Mouse (Mus musculus) embryonic facial prominence, embryonic 10.5 days (tissue): Measurements from ENCODE around the gene Rgcc. TPM values are rescaled to one million over a fixed set of nuclear protein-coding genes. Genes with fewer than 3 reads are reported as not detected.
A peak's percentile ranks its signal among the peaks of the same experiment; 100 is the strongest.

Experiments
- DNase-seq: peaks from one replicate; pipeline ENCODE4 v3.0.0-alpha.2; 2017; ENCODE audit warnings: low spot score
- H3K27ac ChIP-seq: fragments of 300-500 bp; sonication (generic); replicated peaks from 2 replicates; pipeline ENCODE4 v1.5.1; 2016; ENCODE audit warnings: mild to moderate bottlenecking
- H3K27me3 ChIP-seq: fragments of 300-500 bp; sonication (generic); replicated peaks from 2 replicates; pipeline ENCODE4 v1.6.1; 2016; ENCODE audit warnings: low read depth, mild to moderate bottlenecking; ENCODE audit not compliant: poor library complexity, severe bottlenecking
- H3K36me3 ChIP-seq: fragments of 300-500 bp; sonication (generic); replicated peaks from 2 replicates; pipeline ENCODE4 v1.6.1; 2016; ENCODE audit warnings: mild to moderate bottlenecking, moderate library complexity
- H3K4me1 ChIP-seq: fragments of 300-500 bp; sonication (generic); 2 replicates; pipeline ENCODE4 v1.6.1; 2016
- H3K4me3 ChIP-seq: fragments of 300-500 bp; sonication (generic); 2 replicates; pipeline ENCODE4 v1.5.1; 2016; ENCODE audit warnings: mild to moderate bottlenecking, moderate library complexity
- H3K9me3 ChIP-seq: fragments of 300-500 bp; sonication (generic); 2 replicates; pipeline ENCODE4 v1.6.1; 2016; ENCODE audit warnings: mild to moderate bottlenecking
- WGBS: fragments of 180-500 bp; shearing (Covaris S2); methylation state at CpG from one replicate; pipeline ENCODE4 v1.1.7; 2016; 5-methylcytosine and 5-hydroxymethylcytosine counted together
- polyA plus RNA-seq: library from polyadenylated mRNA; unstranded; fragments of >200 nt; fragmentation: Nextera tagmentation; extraction: Ambion mirVana; gene quantifications from 2 replicates; pipeline ENCODE4 v1.2.1, GENCODE M21; 2016

Rgcc gene
- polyA plus RNA-seq, 1 experiment from 2014 or later, result 48.2 TPM

DNA sequence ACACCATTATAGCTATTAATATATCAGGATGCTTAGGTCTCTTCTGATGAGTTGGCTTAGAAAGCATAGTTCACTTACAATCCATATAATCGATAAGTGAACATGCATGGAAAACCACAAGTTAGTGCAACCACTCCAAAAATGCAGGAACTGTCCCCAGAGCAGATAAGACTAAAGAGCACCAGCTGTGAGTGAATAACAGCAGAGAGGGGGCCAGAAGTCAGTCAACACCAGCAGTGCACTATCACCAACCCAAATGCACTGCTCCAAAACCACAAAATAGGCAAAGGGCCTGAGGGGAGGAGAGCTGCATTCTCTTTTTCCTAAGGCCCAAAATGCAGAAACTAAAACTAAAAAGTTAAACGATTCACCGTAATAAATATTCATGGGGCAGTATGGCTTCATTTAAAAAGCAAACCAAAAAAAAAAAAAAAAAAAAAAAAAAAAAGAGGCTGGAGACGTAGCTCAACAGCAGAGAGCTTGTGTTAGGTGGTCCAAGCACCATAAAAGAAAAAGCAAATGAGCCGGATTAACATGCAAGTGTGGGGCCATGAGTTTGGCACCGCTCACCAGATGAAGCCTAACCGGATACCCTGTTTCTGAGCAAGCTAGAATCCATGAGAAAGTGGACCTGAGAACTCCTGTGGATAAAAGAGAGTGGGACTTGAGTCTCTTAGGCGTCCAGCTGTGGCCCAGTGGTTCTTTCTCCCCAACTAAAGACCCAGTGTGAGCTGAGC, 12.2 kb upstream of the Rgcc start:
- Histone ChIP-seq H3K4me1 (peaks cover 30% of the 10 kb centered on the region), H3K27me3 (no peaks in the 10 kb centered on the region), H3K4me3 (no peak overlapping the region), H3K36me3 (no peaks in the 10 kb centered on the region), H3K27ac (no peak overlapping the region), H3K9me3 (no peaks in the 10 kb centered on the region)
- no peak for DNase-seq
- 77% methylated on average over 8 of the region's 8 CpGs for WGBS

DNA sequence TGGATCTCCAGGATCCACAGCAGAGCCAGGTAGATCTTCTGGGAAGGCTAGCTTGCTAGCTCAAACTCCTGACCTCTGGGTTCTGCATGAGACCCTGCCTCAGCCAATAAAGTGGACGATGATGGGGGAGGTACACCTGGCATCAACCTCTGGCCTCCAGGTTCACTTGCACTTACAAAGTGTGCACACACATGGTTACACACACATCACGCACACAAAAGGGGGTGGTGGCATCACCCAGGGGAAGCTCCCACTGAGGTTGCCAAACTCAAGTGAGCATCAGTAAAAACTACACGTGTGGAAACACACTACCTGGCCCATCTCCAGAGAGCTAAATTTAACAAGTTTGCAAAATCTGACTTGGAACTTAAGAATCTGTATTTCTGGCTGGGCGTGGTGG, 11.3 kb upstream of the Rgcc start:
- H3K4me1 ChIP-seq, result peaks cover 38% of the 10 kb centered on the region
- WGBS, result 85% methylated on average over 4 of the region's 4 CpGs
- no peaks in the 10 kb centered on the region for H3K36me3 ChIP-seq
- no peak overlapping the region; the same call in 1 of the 2 replicates for H3K27ac ChIP-seq
- H3K9me3 ChIP-seq, result no peaks in the 10 kb centered on the region
- DNase-seq, result no peak
- H3K4me3 ChIP-seq, result no peak overlapping the region
- no peaks in the 10 kb centered on the region for H3K27me3 ChIP-seq

DNA sequence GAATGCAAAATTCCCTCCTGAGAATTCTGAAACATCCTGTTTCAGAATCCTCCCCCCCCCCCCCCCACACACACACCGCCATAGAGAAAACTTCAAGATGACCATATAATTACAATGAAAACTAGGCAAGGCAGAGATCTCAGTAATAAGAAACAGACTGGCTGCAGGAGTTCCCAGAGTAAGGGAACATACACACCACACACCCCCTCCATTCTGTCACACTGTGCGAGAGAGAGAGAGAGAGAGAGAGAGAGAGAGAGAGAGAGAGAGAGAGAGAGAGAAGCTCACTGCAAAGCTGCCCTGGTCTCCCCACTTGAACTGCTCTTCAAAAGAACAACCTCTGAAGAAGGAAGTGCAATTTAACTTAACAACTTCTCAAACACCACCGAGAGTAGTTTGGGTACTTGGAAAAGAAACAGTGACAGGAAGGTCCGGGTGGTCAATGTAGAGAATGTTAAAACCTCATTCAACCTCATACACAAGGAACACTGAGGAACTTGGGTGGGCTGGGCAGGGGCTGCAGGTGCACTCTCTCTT, 10.5 kb upstream of the Rgcc start:
- H3K27ac ChIP-seq, result 0 out of 2 replicates have a peak overlapping the region, but pooled peaks have one; percentile 58
- H3K27me3 ChIP-seq, result no peaks in the 10 kb centered on the region
- H3K9me3 ChIP-seq, result no peaks in the 10 kb centered on the region
- 41% methylated on average over 4 of the region's 4 CpGs for WGBS
- DNase-seq, result no peak
- no peak overlapping the region for H3K4me3 ChIP-seq
- peaks cover 41% of the 10 kb centered on the region for H3K4me1 ChIP-seq
- H3K36me3 ChIP-seq, result no peaks in the 10 kb centered on the region

DNA sequence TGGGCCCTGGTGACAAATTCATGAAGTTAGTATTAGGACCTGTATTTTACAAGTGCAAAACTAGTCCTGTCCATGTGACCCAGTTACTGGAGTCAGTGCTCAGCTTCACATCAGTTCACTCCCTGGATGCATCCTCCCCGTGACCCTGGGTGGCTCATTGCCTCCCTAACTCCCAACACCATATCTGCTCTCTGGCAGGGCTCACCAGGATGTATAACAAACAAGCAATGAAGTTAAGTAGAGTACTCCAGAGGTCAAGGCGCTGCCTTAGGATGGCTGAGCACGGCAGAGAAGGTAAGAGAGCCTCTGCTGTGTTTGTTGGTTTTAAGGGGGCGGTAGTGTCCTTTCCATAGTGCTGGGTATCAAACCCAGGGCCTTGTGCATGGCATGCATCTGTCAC, 7.7 kb upstream of the Rgcc start:
- DNase-seq, result no peak

DNA sequence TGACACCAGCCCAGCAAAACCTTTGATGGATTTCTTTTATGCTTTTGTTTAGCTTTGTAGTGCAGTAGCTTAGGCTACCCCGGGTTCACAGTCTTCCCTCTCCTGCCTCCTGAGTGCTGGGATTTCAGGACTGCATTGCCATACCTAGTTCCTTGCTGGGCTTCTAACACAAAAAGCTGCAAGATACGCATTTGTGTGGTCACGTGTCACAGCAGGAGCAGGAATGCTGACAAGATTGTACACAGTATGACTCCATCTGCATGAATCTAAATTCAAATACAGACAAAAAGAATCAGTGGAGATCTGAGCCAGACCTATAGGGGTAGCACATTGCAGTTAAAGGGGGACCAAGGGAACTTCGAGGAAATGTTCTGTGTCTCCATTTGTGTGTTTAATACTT, 6.9 kb upstream of the Rgcc start:
- Histone ChIP-seq H3K27ac (no peak overlapping the region), H3K9me3 (no peaks in the 10 kb centered on the region), H3K36me3 (no peaks in the 10 kb centered on the region), H3K4me1 (peaks cover 35% of the 10 kb centered on the region), H3K27me3 (peaks cover 12% of the 10 kb centered on the region), H3K4me3 (no peak overlapping the region)
- no peak for DNase-seq
- 28% methylated on average over 4 of the region's 4 CpGs for WGBS

More for the DNA sequence above, 7.7 kb upstream of the Rgcc start:
- Histone ChIP-seq H3K4me3 (no peak overlapping the region), H3K27ac (no peak overlapping the region), H3K27me3 (0 out of 2 replicates have a peak, but pooled peaks cover 6% of the 10 kb centered on the region), H3K36me3 (no peaks in the 10 kb centered on the region), H3K9me3 (no peaks in the 10 kb centered on the region), H3K4me1 (peaks cover 35% of the 10 kb centered on the region)
- 55% methylated on average over 4 of the region's 4 CpGs for WGBS

DNA sequence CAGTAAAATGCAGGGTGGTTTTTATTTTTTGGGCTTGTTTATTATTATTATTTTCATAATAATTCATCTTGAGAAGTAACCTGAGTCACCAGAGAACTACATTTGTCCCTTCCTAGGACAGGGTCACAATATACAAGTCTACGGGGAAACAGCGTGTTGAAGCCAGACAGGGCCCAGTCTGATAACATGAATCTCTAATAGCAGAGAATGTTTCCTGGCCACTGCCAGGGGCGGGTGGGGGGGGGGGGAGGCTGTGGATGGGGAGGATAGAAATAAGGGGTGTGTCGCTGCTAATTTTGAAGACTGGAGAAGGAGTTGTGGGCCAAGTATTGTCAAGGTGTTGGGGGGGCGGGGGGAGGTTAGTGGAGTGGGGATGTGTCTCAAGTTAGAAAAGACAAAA, 6.5 kb upstream of the Rgcc start:
- Histone ChIP-seq H3K4me1 (peaks cover 34% of the 10 kb centered on the region), H3K9me3 (no peaks in the 10 kb centered on the region), H3K27me3 (peaks cover 17% of the 10 kb centered on the region), H3K36me3 (no peaks in the 10 kb centered on the region), H3K27ac (no peak overlapping the region), H3K4me3 (no peak overlapping the region)
- WGBS, result 71% methylated on average over 5 of the region's 5 CpGs
- no peak for DNase-seq

DNA sequence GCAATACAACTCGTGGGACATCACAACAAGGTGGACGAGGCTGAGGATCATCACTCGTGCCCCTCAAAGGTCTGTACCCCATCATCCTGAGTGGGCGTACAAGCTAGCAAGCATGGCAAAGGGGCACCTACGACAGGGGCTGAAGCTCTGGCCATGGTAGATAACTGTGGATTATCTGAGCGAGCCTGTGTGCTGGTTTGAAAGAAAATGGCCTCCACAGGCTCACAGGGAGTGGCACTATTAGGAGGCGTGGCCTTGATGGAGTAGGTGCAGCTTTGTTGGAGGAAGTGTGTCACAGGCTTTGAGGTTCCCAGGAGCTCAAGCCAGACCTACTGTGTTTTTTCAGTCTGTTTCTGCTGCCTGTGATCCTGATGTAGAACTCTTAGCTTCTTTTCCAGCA, 5.7 kb upstream of the Rgcc start:
- DNase-seq, result no peak
- 91% methylated on average over 7 of the region's 7 CpGs for whole genome bisulfite sequencing
- H3K4me3 ChIP-seq, result no peak overlapping the region
- H3K36me3 ChIP-seq, result no peaks in the 10 kb centered on the region
- peaks cover 25% of the 10 kb centered on the region for H3K27me3 ChIP-seq
- H3K9me3 ChIP-seq, result no peaks in the 10 kb centered on the region
- no peak overlapping the region for H3K27ac ChIP-seq
- H3K4me1 ChIP-seq, result peaks cover 26% of the 10 kb centered on the region

DNA sequence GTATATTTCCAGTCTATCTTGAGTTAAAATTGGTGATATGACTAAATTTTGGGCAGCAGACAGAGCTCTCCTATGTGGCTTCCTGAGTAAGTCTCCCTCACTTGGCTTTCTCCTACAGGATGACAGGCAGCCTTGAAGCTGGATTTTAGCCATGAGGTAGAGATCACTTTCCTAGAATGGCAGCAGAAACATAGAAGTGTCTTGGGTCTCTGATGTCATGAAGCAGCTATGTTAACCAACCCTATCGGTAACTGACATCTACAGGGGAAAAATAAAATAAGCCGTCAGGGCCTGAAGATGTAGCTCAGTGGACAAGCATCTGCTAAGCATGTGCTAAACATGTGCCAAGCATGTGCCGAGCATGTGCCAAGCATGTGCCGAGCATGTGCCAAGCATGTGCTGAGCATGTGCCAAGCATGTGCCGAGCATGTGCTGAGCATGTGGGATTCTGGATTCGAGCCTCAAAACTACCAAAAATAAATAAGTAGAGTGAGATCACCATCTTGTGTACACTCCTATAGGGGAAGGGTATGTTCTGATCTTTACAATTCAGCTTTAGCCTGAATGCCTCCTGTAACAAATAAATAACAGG, 3.5 kb upstream of the Rgcc start:
- Histone ChIP-seq H3K36me3 (no peaks in the 10 kb centered on the region), H3K9me3 (no peaks in the 10 kb centered on the region), H3K4me3 (no peak overlapping the region), H3K4me1 (peaks cover 37% of the 10 kb centered on the region), H3K27ac (no peak overlapping the region), H3K27me3 (peaks cover 46% of the 10 kb centered on the region)
- DNase-seq, result no peak
- 92% methylated on average over 6 of the region's 6 CpGs for WGBS

DNA sequence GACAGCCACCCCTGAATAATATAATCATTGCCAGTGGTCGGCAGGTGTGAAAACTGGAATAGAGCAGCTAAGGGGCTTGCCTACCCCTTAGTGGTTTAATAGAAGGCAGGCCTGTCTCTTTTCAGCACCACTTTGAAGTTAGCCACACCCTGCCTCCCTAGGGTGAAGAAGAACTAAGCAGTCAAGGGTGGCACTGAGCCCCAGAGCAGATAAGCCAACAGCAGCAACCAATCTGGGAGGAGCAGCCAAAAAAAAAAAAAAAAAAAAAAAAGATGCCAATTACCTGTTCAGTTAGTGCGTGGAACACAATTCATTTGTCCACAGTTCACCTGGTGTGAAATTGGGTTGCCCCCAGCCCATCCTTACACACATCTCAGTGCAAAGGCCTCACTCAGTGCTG, 1.7 kb upstream of the Rgcc start:
- Histone ChIP-seq H3K9me3 (no peaks in the 10 kb centered on the region), H3K36me3 (no peaks in the 10 kb centered on the region), H3K4me1 (peaks cover 47% of the 10 kb centered on the region), H3K27ac (no peak overlapping the region), H3K27me3 (peaks cover 62% of the 10 kb centered on the region), H3K4me3 (no peak overlapping the region)
- no peak for DNase-seq
- WGBS, result 79% methylated on average over 2 of the region's 2 CpGs

DNA sequence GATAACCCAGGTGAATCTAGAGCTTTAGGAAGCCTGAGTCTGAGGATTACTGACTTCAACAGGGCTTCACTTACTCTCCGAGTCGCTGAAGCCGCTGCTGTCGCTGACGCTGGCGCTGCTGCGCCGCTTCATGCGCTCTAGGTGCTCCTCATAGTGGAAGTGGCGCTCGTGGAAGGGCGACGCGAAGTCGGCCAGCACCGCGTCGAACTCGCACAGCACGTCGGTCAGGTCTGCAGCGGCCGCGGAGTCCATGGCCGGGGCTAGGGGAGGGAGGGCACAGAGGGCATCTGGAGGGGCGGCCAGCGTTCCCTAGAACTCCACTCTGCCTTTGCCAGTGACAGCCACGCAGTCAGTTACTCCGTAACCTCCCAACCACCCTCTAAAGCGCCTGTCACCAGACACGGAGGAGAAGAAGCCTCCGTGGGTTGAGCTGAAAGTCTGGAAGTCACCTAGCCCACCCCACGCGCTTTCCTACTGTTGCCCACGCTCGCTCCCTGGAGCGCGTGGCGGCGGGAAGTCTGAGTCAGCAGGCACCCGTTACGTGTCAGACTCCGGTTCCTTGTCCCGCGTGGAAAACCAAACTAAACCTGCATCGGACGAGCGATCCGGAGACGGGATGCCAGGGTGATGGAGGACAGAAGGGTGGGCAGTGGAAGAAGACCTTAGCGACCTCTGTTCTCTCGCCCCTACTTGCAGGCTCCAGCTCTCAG, 649 bp downstream of the Rgcc start:
- WGBS, result 2% methylated on average over 52 of the region's 52 CpGs
- H3K9me3 ChIP-seq, result no peaks in the 10 kb centered on the region
- H3K4me3 ChIP-seq, result peak overlapping the region; percentile 69
- peak overlapping the region; percentile 79 for H3K27ac ChIP-seq
- peak; percentile 54 for DNase-seq
- peaks cover 57% of the 10 kb centered on the region for H3K4me1 ChIP-seq
- H3K36me3 ChIP-seq, result no peaks in the 10 kb centered on the region
- H3K27me3 ChIP-seq, result peaks cover 67% of the 10 kb centered on the region

DNA sequence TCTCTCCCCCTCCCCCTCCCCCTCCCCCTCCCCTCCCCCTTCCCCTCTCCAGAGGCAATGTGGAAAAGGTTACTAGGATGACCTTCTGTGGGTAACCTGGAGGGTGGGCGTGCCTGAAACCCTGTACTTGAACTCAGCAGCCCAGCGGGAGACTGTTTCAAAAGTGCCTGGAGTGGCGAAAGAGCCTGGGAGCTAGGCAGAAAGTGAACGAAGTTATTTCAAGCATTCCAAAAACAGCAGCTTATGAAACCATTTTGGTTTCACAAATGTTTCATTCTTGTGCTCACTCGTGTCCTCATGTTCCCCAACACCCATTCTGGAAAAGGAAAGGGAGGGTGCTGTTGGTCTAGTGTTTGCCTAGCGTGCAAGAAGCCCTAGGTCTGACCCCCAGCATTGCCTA, 1.6 kb downstream of the Rgcc start:
- 15% methylated on average over 5 of the region's 6 CpGs for WGBS
- peaks cover 62% of the 10 kb centered on the region for H3K27me3 ChIP-seq
- peak overlapping the region; percentile 69 for H3K4me3 ChIP-seq
- H3K9me3 ChIP-seq, result no peaks in the 10 kb centered on the region
- H3K4me1 ChIP-seq, result peaks cover 64% of the 10 kb centered on the region
- peak; percentile 58 for DNase-seq
- no peaks in the 10 kb centered on the region for H3K36me3 ChIP-seq
- H3K27ac ChIP-seq, result no peak overlapping the region

DNA sequence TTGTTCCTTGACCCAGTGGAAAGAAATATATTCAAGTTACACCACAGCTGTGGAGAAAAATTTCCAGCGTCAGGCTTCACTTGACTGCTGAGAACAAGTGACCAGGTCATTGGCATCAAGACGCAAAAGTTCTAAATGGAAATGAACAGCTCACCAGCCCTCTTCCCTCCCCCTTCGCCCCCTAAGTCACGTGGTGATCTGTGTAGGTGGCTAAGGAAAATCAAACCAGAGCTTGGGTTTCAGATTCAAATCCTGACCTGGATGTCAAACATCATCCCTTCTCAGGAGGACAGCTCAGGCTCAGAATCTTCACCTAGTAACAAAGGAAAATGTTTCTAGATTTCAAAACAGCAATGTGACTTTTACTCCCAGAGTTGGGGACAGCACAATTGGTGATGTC, 2.2 kb downstream of the Rgcc start:
- Histone ChIP-seq H3K27ac (no peak overlapping the region), H3K9me3 (no peaks in the 10 kb centered on the region), H3K36me3 (no peaks in the 10 kb centered on the region), H3K4me3 (peak overlapping the region; percentile 69; the same call in 1 of the 2 replicates), H3K27me3 (peaks cover 62% of the 10 kb centered on the region), H3K4me1 (peaks cover 64% of the 10 kb centered on the region)
- 30% methylated on average over 4 of the region's 4 CpGs for WGBS
- peak; percentile 35 for DNase-seq
